Mouse (Mus musculus): ENCODE measurements around the gene Wwox. TPM values are rescaled to one million over a fixed set of nuclear protein-coding genes. Genes with fewer than 3 reads are reported as not detected.

The Wwox gene
- total and polyA plus RNA-seq, 3 experiments = 7.6 to 61.8 (median 12.2) TPM

DNA sequence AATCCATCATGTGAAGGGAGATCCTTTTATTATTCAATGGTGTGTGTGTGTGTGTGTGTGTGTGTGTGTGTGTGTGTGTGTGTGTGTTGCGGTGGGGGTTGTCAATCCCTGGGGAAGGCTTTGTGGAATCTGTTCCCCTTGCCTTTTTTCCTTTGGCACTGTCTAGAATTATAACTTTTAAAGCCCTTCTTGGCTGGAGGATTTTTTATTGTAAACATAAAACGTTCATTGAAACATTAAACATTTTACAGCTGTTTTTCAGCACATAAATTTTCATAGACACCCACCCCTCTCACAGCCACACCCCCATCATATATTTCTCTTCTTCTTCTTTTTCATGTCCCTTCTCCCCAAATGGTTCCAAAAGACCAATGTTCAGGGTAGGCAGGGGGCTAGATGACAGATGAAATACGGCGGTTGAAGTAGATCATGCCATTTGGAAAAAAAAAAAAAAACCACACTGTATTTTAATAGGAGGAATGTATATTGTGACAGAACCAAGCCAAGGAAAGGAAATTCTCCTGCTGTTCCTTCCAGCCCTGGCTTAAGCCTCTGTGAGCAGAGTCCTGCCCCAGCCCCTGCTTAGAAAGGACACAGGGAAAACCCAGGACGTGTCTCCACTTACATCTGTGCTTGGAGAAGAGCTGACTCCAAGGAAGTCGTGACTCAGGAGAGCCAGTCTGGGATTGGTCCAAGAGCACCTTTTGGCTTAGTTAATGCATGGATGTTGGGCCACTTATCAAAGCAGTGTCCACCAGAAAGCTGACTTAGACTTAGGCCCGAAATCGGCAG lies 517.1 kb downstream of the Wwox start:
- H3K27ac ChIP-seq (ENCODE audit: control insufficient read depth, low read depth, low read length) = no peak overlapping the region
- no peaks in the 10 kb centered on the region for H3K9me3 ChIP-seq (replicated peaks; ENCODE audit: insufficient read depth, low read length)
- H3K9ac ChIP-seq (ENCODE audit: control insufficient read depth, low read depth, low read length, poor library complexity, severe bottlenecking) = no peak overlapping the region
- H3K4me3 ChIP-seq (ENCODE audit: control insufficient read depth in 1 of 2, insufficient read depth in 1 of 2, low read depth in 2 of 2, low read length in 2 of 2) = no peak overlapping the region
- no peaks in the 10 kb centered on the region for H3K4me1 ChIP-seq (ENCODE audit: control insufficient read depth in 1 of 2, insufficient read depth in 2 of 2, low read length in 2 of 2)
- TF ChIP-seq MAZ (IDR thresholded peaks at IDR 0.05; ENCODE audit: low read depth, low read length) = no peak
- TF ChIP-seq SIN3A (IDR thresholded peaks at IDR 0.05; ENCODE audit: low read length) = no peak
- no peak for TF ChIP-seq NRF1 (IDR thresholded peaks at IDR 0.05; ENCODE audit: insufficient read depth, low read depth, low read length, poor library complexity, severe bottlenecking)
- no peak for TF ChIP-seq GABPA (IDR thresholded peaks at IDR 0.05; ENCODE audit: low read depth, low read length)
- no peak for TF ChIP-seq E2F4 (IDR thresholded peaks at IDR 0.05; ENCODE audit: borderline replicate concordance, low read depth, low read length)
- no peaks in the 10 kb centered on the region for H3K36me3 ChIP-seq (ENCODE audit: control insufficient read depth in 1 of 2, insufficient read depth in 2 of 2, low read length in 2 of 2)
- no peaks in the 10 kb centered on the region for H3K27me3 ChIP-seq (ENCODE audit: control insufficient read depth in 1 of 2, insufficient read depth in 2 of 2, low read length in 2 of 2)
- no peaks in the 10 kb centered on the region for H3K79me2 ChIP-seq (ENCODE audit: control insufficient read depth, insufficient read depth, low read length, poor library complexity)
- DNase-seq (ENCODE audit: low read depth, low spot score) = no peak

DNA sequence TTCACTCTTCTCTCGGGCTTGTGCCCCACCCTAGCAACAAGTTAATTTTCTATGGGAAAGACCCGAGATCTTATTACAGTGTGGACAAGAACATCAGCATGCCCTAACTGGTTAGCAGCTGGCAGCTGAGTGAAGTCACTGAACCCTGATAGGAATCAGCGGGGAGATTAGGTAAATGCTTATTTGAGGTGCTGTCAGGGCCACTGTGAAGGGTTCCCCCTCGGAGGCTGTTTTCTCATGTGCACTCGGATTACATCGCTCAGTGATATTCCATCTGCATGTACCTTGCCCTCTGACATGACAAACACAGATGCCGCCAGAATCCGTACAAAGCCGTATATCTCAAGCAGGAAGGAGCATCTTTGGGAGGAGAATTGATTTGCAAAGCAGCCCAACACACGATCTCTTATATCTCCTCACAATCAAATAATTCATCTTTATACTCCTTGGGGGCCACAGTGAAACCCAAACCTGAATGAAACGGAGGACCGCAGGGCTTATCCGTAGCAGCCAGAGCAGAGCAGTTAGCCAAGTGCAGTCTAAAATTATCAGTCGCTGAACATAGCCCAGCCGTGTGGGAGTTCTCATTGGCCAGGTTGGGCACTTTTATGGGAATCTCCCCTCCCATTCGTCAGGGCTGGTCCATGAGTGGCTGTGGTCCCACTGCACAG lies 519.1 kb downstream of the Wwox start:
- TF ChIP-seq ELF1 (IDR thresholded peaks at IDR 0.05; ENCODE audit: low read depth, low read length) = no peak
- no peak for TF ChIP-seq SMC3 (IDR thresholded peaks at IDR 0.05; ENCODE audit: low read depth, low read length)
- no peak for TF ChIP-seq CHD2 (IDR thresholded peaks at IDR 0.05; ENCODE audit: low read length)

DNA sequence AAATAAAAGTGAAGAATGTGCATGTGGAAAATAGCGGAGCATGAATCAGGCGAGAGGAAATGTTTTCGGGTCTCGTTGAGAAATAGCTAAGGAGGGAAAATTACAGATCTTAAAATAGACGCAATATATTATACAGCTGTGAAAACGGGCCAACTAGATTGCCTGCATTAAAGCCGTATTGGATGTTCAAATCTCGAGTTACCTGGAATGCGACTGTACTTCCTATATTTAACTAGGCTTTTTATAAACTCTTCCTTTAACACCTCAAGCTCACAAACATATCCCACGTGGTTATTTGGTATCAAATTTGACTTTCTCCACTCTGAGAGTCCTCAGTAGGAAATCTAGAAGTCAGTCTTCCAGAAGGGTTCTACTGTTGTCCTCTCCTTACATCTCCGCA lies 520.0 kb downstream of the Wwox start:
- no peaks in the 10 kb centered on the region for H3K36me3 ChIP-seq (ENCODE audit: control insufficient read depth in 1 of 2, insufficient read depth in 2 of 2, low read length in 2 of 2)
- TF ChIP-seq HCFC1 (IDR thresholded peaks at IDR 0.05; ENCODE audit: low read depth, low read length) = no peak
- no peak for TF ChIP-seq POLR2AphosphoS2 (IDR thresholded peaks at IDR 0.05; ENCODE audit: low read length)
- no peak for TF ChIP-seq ELF1 (IDR thresholded peaks at IDR 0.05; ENCODE audit: low read depth, low read length)
- TF ChIP-seq MAX (IDR thresholded peaks at IDR 0.05; ENCODE audit: low read length) = no peak
- no peak for TF ChIP-seq TCF12 (IDR thresholded peaks at IDR 0.05; ENCODE audit: low read depth, low read length)
- no peak for TF ChIP-seq SIN3A (IDR thresholded peaks at IDR 0.05; ENCODE audit: low read length)
- no peak for TF ChIP-seq USF1 (IDR thresholded peaks at IDR 0.05; ENCODE audit: low read depth, low read length)
- no peaks in the 10 kb centered on the region for H3K4me1 ChIP-seq (ENCODE audit: control insufficient read depth in 1 of 2, insufficient read depth in 2 of 2, low read length in 2 of 2)
- no peak overlapping the region for H3K27ac ChIP-seq (ENCODE audit: control insufficient read depth, low read depth, low read length)
- no peaks in the 10 kb centered on the region for H3K79me2 ChIP-seq (ENCODE audit: control insufficient read depth, insufficient read depth, low read length, poor library complexity)
- DNase-seq (ENCODE audit: low read depth, low spot score) = no peak
- no peak overlapping the region for H3K4me3 ChIP-seq (ENCODE audit: control insufficient read depth in 1 of 2, insufficient read depth in 1 of 2, low read depth in 2 of 2, low read length in 2 of 2)
- no peaks in the 10 kb centered on the region for H3K9me3 ChIP-seq (replicated peaks; ENCODE audit: insufficient read depth, low read length)
- H3K27me3 ChIP-seq (ENCODE audit: control insufficient read depth in 1 of 2, insufficient read depth in 2 of 2, low read length in 2 of 2) = no peaks in the 10 kb centered on the region
- H3K9ac ChIP-seq (ENCODE audit: control insufficient read depth, low read depth, low read length, poor library complexity, severe bottlenecking) = no peak overlapping the region

More for the DNA sequence above, 519.1 kb downstream of the Wwox start:
- Histone ChIP-seq H3K79me2 (ENCODE audit: control insufficient read depth, insufficient read depth, low read length, poor library complexity) (no peaks in the 10 kb centered on the region), H3K4me1 (ENCODE audit: control insufficient read depth in 1 of 2, insufficient read depth in 2 of 2, low read length in 2 of 2) (no peaks in the 10 kb centered on the region), H3K9me3 (replicated peaks; ENCODE audit: insufficient read depth, low read length) (no peaks in the 10 kb centered on the region), H3K27me3 (ENCODE audit: control insufficient read depth in 1 of 2, insufficient read depth in 2 of 2, low read length in 2 of 2) (no peaks in the 10 kb centered on the region), H3K27ac (ENCODE audit: control insufficient read depth, low read depth, low read length) (no peak overlapping the region), H3K4me3 (ENCODE audit: control insufficient read depth in 1 of 2, insufficient read depth in 1 of 2, low read depth in 2 of 2, low read length in 2 of 2) (no peak overlapping the region), H3K36me3 (ENCODE audit: control insufficient read depth in 1 of 2, insufficient read depth in 2 of 2, low read length in 2 of 2) (no peaks in the 10 kb centered on the region), H3K9ac (ENCODE audit: control insufficient read depth, low read depth, low read length, poor library complexity, severe bottlenecking) (no peak overlapping the region)
- DNase-seq (ENCODE audit: low read depth, low spot score) = no peak
